Mouse (Mus musculus) cortical plate, adult 2 months (tissue): ENCODE data around the gene Supv3l1. TPM values are rescaled to one million over a fixed set of nuclear protein-coding genes. Genes with fewer than 3 reads are reported as not detected.

Source experiments
- H3K27ac ChIP-seq: fragments of 200-500 bp; 2 replicates; pipeline ENCODE4 v1.5.1; 2012; ENCODE audit warnings: low read length, control low read depth, inconsistent platforms; ENCODE audit not compliant: insufficient read depth
- H3K4me1 ChIP-seq: fragments of 200-500 bp; 2 replicates; pipeline ENCODE4 v1.6.1; 2011; ENCODE audit warnings: low read length; ENCODE audit not compliant: control insufficient read depth, insufficient read depth
- H3K4me3 ChIP-seq: fragments of 200-500 bp; 2 replicates; pipeline ENCODE4 v1.5.1; 2011; ENCODE audit warnings: mild to moderate bottlenecking, low read length, control low read depth; ENCODE audit not compliant: insufficient read depth
- CTCF ChIP-seq: fragments of 200-500 bp; IDR thresholded peaks from 2 replicates; pipeline ENCODE4 v1.5.1; 2011; ENCODE audit warnings: mild to moderate bottlenecking, control low read depth, low read length; ENCODE audit not compliant: insufficient read depth; ENCODE audit errors: extremely low read depth
- POLR2A ChIP-seq: fragments of 200-500 bp; IDR thresholded peaks from 2 replicates; pipeline ENCODE4 v1.6.1; 2011; ENCODE audit warnings: mild to moderate bottlenecking, low read length, control low read depth; ENCODE audit not compliant: insufficient read depth; ENCODE audit errors: extremely low read depth
- polyA plus RNA-seq: library from polyadenylated mRNA; depleted of rRNA; stranded (reverse); fragments of >200 nt; gene quantifications from 2 replicates; pipeline ENCODE4 v1.2.3, GENCODE M21; 2012; rRNA removed

Supv3l1 gene
- polyA plus RNA-seq, 1 experiment: 30.2 TPM

GRCm38 (mm10) chr10:62380936-62381335, 68.6 kb downstream of the Supv3l1 start:
- TF ChIP-seq CTCF (peak; percentile 24; the same call in 1 of the 2 replicates), POLR2A (no peak)
- H3K4me3 ChIP-seq: no peak overlapping the region

GRCm38 (mm10) chr10:62379808-62380207, 69.7 kb downstream of the Supv3l1 start, which contains the start of gene Hk1:
TSS of gene Hk1 (minus strand) at chr10:62379908.
- TF ChIP-seq CTCF: no peak
- no peak for TF ChIP-seq POLR2A
- H3K4me3 ChIP-seq: no peak within 1 kb of the TSS

More at GRCm38 (mm10) chr10:62380936-62381335, 68.6 kb downstream of the Supv3l1 start:
- no peaks in the 10 kb centered on the region for H3K4me1 ChIP-seq
- no peak overlapping the region for H3K27ac ChIP-seq

More at GRCm38 (mm10) chr10:62379808-62380207, 69.7 kb downstream of the Supv3l1 start, which contains the start of gene Hk1:
- Histone ChIP-seq H3K4me1 (no peaks in the 10 kb centered on the region), H3K27ac (no peak within 1 kb of the TSS)

Other genes with a start within 250 kb of the Supv3l1 start
- gene Tspan15, start 218.5 kb downstream of the Supv3l1 start, polyA plus RNA-seq: 26.6 and 26.9 TPM in 2 replicates
- gene Tacr2, start 197.3 kb downstream of the Supv3l1 start, polyA plus RNA-seq: 0.31 and 0.42 TPM in 2 replicates
- 223 and 232 TPM in 2 replicates for gene Hk1, start 69.8 kb downstream of the Supv3l1 start, polyA plus RNA-seq
- gene Hkdc1, start 27.2 kb downstream of the Supv3l1 start, polyA plus RNA-seq: 18.5 and 18.6 TPM in 2 replicates
- gene 4930507D05Rik, start 249 bp downstream of the Supv3l1 start, polyA plus RNA-seq: 1.2 and 1.3 TPM in 2 replicates
- gene Vps26a, start 37.1 kb upstream of the Supv3l1 start, polyA plus RNA-seq: 41.1 and 41.7 TPM in 2 replicates
- gene Srgn, start 77.7 kb upstream of the Supv3l1 start, polyA plus RNA-seq: 13.7 and 15.8 TPM in 2 replicates
- 141 and 142 TPM in 2 replicates for gene Kif1bp, start 128.7 kb upstream of the Supv3l1 start, polyA plus RNA-seq
- gene Ddx21, start 152.5 kb upstream of the Supv3l1 start, polyA plus RNA-seq: 16.0 and 17.4 TPM in 2 replicates
- 77.5 and 78.3 TPM in 2 replicates for gene Ddx50, start 201.5 kb upstream of the Supv3l1 start, polyA plus RNA-seq